Mouse (Mus musculus): Measurements from ENCODE around the gene Ddah1. TPM values are rescaled to one million over a fixed set of nuclear protein-coding genes. Genes with fewer than 3 reads are reported as not detected.

Gene Ddah1
- polyA plus RNA-seq, 1 experiment, result 87.5 TPM

GRCm38 (mm10) chr3:145885851-145886464 is 127.5 kb downstream of the Ddah1 start:
- Histone ChIP-seq H3K27ac (ENCODE audit: insufficient read depth, low read length) (no peak overlapping the region), H3K4me3 (ENCODE audit: insufficient read depth, low read length) (no peak overlapping the region), H3K4me1 (ENCODE audit: control insufficient read depth, insufficient read depth, low read length) (peaks cover 2% of the 10 kb centered on the region)
- TF ChIP-seq CTCF (IDR thresholded peaks at IDR 0.05; ENCODE audit: extremely low read depth, insufficient read depth, low read length) (no peak), POLR2A (IDR thresholded peaks at IDR 0.05; ENCODE audit: extremely low read depth, insufficient read depth, low read length) (no peak)

GRCm38 (mm10) chr3:145887430-145887971 is 129.0 kb downstream of the Ddah1 start:
- TF ChIP-seq CTCF (IDR thresholded peaks at IDR 0.05; ENCODE audit: extremely low read depth, insufficient read depth, low read length), result no peak
- TF ChIP-seq POLR2A (IDR thresholded peaks at IDR 0.05; ENCODE audit: extremely low read depth, insufficient read depth, low read length), result no peak
- Histone ChIP-seq H3K4me1 (ENCODE audit: control insufficient read depth, insufficient read depth, low read length) (peaks cover 2% of the 10 kb centered on the region), H3K4me3 (ENCODE audit: insufficient read depth, low read length) (no peak overlapping the region), H3K27ac (ENCODE audit: insufficient read depth, low read length) (no peak overlapping the region)

GRCm38 (mm10) chr3:145890346-145891132 is 132.1 kb downstream of the Ddah1 start:
- no peak overlapping the region for H3K4me3 ChIP-seq (ENCODE audit: insufficient read depth, low read length)
- H3K4me1 ChIP-seq (ENCODE audit: control insufficient read depth, insufficient read depth, low read length), result peaks cover 2% of the 10 kb centered on the region
- peak overlapping the region; percentile 64 for H3K27ac ChIP-seq (ENCODE audit: insufficient read depth, low read length)
- TF ChIP-seq CTCF (IDR thresholded peaks at IDR 0.05; ENCODE audit: extremely low read depth, insufficient read depth, low read length), result no peak

GRCm38 (mm10) chr3:145892451-145892850 is 134.0 kb downstream of the Ddah1 start:
- TF ChIP-seq CTCF (IDR thresholded peaks at IDR 0.05; ENCODE audit: extremely low read depth, insufficient read depth, low read length) (no peak), POLR2A (IDR thresholded peaks at IDR 0.05; ENCODE audit: extremely low read depth, insufficient read depth, low read length) (no peak)
- Histone ChIP-seq H3K27ac (ENCODE audit: insufficient read depth, low read length) (no peak overlapping the region), H3K4me1 (ENCODE audit: control insufficient read depth, insufficient read depth, low read length) (no peaks in the 10 kb centered on the region), H3K4me3 (ENCODE audit: insufficient read depth, low read length) (no peak overlapping the region)

GRCm38 (mm10) chr3:145894131-145894530 is 135.7 kb downstream of the Ddah1 start:
- no peaks in the 10 kb centered on the region for H3K4me1 ChIP-seq (ENCODE audit: control insufficient read depth, insufficient read depth, low read length)
- no peak overlapping the region for H3K4me3 ChIP-seq (ENCODE audit: insufficient read depth, low read length)
- no peak overlapping the region for H3K27ac ChIP-seq (ENCODE audit: insufficient read depth, low read length)
- TF ChIP-seq CTCF (IDR thresholded peaks at IDR 0.05; ENCODE audit: extremely low read depth, insufficient read depth, low read length) (no peak), POLR2A (IDR thresholded peaks at IDR 0.05; ENCODE audit: extremely low read depth, insufficient read depth, low read length) (no peak)

GRCm38 (mm10) chr3:145897749-145898148 is 139.3 kb downstream of the Ddah1 start:
- TF ChIP-seq CTCF (IDR thresholded peaks at IDR 0.05; ENCODE audit: extremely low read depth, insufficient read depth, low read length) (no peak), POLR2A (IDR thresholded peaks at IDR 0.05; ENCODE audit: extremely low read depth, insufficient read depth, low read length) (no peak)
- H3K27ac ChIP-seq (ENCODE audit: insufficient read depth, low read length), result no peak overlapping the region
- no peaks in the 10 kb centered on the region for H3K4me1 ChIP-seq (ENCODE audit: control insufficient read depth, insufficient read depth, low read length)
- no peak overlapping the region for H3K4me3 ChIP-seq (ENCODE audit: insufficient read depth, low read length)

- no peak overlapping the region for H3K4me3 ChIP-seq (ENCODE audit: insufficient read depth, low read length)
- no peak overlapping the region for H3K27ac ChIP-seq (ENCODE audit: insufficient read depth, low read length)
- TF ChIP-seq CTCF (IDR thresholded peaks at IDR 0.05; ENCODE audit: extremely low read depth, insufficient read depth, low read length) (no peak), POLR2A (IDR thresholded peaks at IDR 0.05; ENCODE audit: extremely low read depth, insufficient read depth, low read length) (no peak)
- no peaks in the 10 kb centered on the region for H3K4me1 ChIP-seq (ENCODE audit: control insufficient read depth, insufficient read depth, low read length)
These were observed 141.4 kb downstream of the Ddah1 start for GRCm38 (mm10) chr3:145899832-145900231.

GRCm38 (mm10) chr3:145903530-145903929 is 145.1 kb downstream of the Ddah1 start:
- H3K4me1 ChIP-seq (ENCODE audit: control insufficient read depth, insufficient read depth, low read length), result no peaks in the 10 kb centered on the region

GRCm38 (mm10) chr3:145904850-145905776 is 146.6 kb downstream of the Ddah1 start:
- H3K4me1 ChIP-seq (ENCODE audit: control insufficient read depth, insufficient read depth, low read length), result no peaks in the 10 kb centered on the region
- no peak overlapping the region for H3K27ac ChIP-seq (ENCODE audit: insufficient read depth, low read length)
- TF ChIP-seq CTCF (IDR thresholded peaks at IDR 0.05; ENCODE audit: extremely low read depth, insufficient read depth, low read length) (peak; percentile 69), POLR2A (IDR thresholded peaks at IDR 0.05; ENCODE audit: extremely low read depth, insufficient read depth, low read length) (no peak)
- H3K4me3 ChIP-seq (ENCODE audit: insufficient read depth, low read length), result no peak overlapping the region

More at GRCm38 (mm10) chr3:145903530-145903929, 145.1 kb downstream of the Ddah1 start:
- Histone ChIP-seq H3K4me3 (ENCODE audit: insufficient read depth, low read length) (no peak overlapping the region), H3K27ac (ENCODE audit: insufficient read depth, low read length) (no peak overlapping the region)
- TF ChIP-seq CTCF (IDR thresholded peaks at IDR 0.05; ENCODE audit: extremely low read depth, insufficient read depth, low read length) (no peak), POLR2A (IDR thresholded peaks at IDR 0.05; ENCODE audit: extremely low read depth, insufficient read depth, low read length) (no peak)
